Mouse (Mus musculus) forebrain, embryonic 11.5 days (tissue): ENCODE results near the gene Kcnab1. TPM values are rescaled to one million over a fixed set of nuclear protein-coding genes. Genes with fewer than 3 reads are reported as not detected.

Source experiments
- ATAC-seq: fragments of 200-750 bp; cut with Nextera tagmentation; replicated peaks from 2 replicates; pipeline ENCODE4 v1.8.0; 2017; ENCODE audit warnings: moderate TSS enrichment; ENCODE audit not compliant: low FRiP score
- DNase-seq: peaks from one replicate; pipeline ENCODE4 v3.0.0-alpha.2; 2017; ENCODE audit warnings: low spot score
- H3K27ac ChIP-seq: fragments of 300-500 bp; sonication (generic); 2 replicates; pipeline ENCODE4 v1.5.1; 2014; ENCODE audit warnings: low read depth, low read length
- H3K27me3 ChIP-seq: fragments of 300-500 bp; sonication (generic); 2 replicates; pipeline ENCODE4 v1.6.1; 2014; ENCODE audit warnings: mild to moderate bottlenecking, low read length, mixed read lengths; ENCODE audit not compliant: control insufficient read depth, insufficient read depth
- H3K36me3 ChIP-seq: fragments of 300-500 bp; sonication (generic); 2 replicates; pipeline ENCODE4 v1.6.1; 2014; ENCODE audit warnings: mild to moderate bottlenecking, low read length, moderate library complexity, mixed read lengths; ENCODE audit not compliant: control insufficient read depth, insufficient read depth
- H3K4me1 ChIP-seq: fragments of 300-500 bp; sonication (generic); replicated peaks from 2 replicates; pipeline ENCODE4 v1.6.1; 2014; ENCODE audit warnings: low read length, mixed read lengths; ENCODE audit not compliant: control insufficient read depth, insufficient read depth
- H3K4me2 ChIP-seq: fragments of 300-500 bp; sonication (generic); 2 replicates; pipeline ENCODE4 v1.6.1; 2014; ENCODE audit warnings: low read depth, mild to moderate bottlenecking, low read length, moderate library complexity, mixed read lengths; ENCODE audit not compliant: severe bottlenecking
- H3K4me3 ChIP-seq: fragments of 300-500 bp; sonication (generic); 2 replicates; pipeline ENCODE4 v1.5.1; 2014; ENCODE audit warnings: low read depth, low read length
- H3K9ac ChIP-seq: fragments of 300-500 bp; sonication (generic); 2 replicates; pipeline ENCODE4 v1.6.1; 2014; ENCODE audit warnings: low read length
- H3K9me3 ChIP-seq: fragments of 300-500 bp; sonication (generic); 2 replicates; pipeline ENCODE4 v1.6.1; 2016; ENCODE audit warnings: low read length, mixed read lengths; ENCODE audit not compliant: control insufficient read depth
- WGBS: fragments of 180-500 bp; shearing (Covaris S2); extraction: QIAGEN DNeasy Blood & Tissue Kit; methylation state at CpG from one replicate; pipeline ENCODE4 v1.1.7; 2014; 5-methylcytosine and 5-hydroxymethylcytosine counted together
- polyA plus RNA-seq: library from polyadenylated mRNA; unstranded; fragments of >200 nt; fragmentation: Nextera tagmentation; extraction: Ambion mirVana; gene quantifications from 2 replicates; pipeline ENCODE4 v1.2.1, GENCODE M21; 2014

Kcnab1 gene
- polyA plus RNA-seq, 1 experiment from 2014 or later: 2.3 TPM

DNA sequence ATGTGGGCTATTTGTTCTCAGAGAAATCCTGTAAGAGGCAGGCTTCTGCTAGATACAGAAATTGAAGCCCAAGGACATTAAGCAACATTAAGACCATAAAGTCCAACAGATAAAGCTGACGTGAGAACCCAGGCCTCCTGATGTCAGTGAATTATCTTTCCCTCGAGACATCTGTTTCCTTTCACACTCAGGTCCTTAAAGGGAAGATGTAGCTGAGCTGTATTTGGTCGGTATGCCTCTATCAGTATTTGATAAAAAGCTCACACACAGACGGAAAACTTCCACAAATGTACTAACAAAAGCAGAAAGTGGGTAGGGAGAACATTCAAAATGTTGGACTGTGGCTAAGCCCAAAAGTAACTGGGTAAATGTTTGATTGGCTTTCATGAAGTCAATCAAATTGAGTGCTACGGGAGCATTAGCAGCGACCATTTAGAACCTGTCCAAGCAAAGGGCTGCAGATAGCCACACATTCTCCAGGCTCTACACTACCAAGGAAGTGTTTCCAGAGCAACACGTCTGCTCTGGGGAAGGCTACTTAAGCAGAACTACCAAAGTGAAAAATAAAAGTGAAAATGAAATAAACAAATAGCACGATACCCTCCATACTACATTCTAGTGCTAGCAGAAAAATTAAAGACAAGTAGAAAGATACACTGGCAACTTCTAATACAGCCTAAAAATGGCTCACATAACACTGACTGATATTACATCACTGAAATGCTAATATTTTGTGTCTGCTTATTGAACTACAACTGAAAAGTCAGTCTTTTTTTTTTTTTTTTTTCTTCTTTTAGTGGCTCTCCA lies 251.2 kb downstream of the Kcnab1 start:
- Histone ChIP-seq H3K9me3 (no peaks in the 10 kb centered on the region), H3K4me1 (no peaks in the 10 kb centered on the region), H3K4me3 (no peak overlapping the region), H3K36me3 (no peaks in the 10 kb centered on the region; the same call in 1 of the 2 replicates), H3K4me2 (no peak overlapping the region), H3K27me3 (no peaks in the 10 kb centered on the region), H3K9ac (no peak overlapping the region), H3K27ac (no peak overlapping the region)
- WGBS: 86% methylated on average over 8 of the region's 8 CpGs
- ATAC-seq: no peak
- no peak for DNase-seq

DNA sequence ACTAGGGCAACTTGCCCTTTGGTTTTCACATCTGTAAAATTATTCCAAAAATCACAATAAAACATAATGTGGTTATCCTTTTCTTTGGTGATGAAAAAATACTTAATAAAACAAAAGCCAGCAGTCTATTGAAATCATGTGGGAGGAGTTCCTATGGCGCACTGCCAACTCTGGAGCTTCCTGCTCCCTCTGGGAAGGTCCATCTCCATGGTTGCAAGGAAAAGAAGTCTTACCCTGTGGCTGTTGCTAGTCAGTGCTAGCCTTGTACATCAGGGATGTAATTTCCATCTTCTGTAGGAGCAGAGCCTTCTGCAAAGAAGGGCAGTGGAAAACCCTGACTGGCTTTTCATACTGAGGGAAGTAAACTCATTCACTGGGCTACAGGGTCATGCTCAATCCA lies 254.3 kb downstream of the Kcnab1 start:
- H3K4me2 ChIP-seq: no peak overlapping the region
- no peaks in the 10 kb centered on the region; the same call in 1 of the 2 replicates for H3K36me3 ChIP-seq
- DNase-seq: no peak
- H3K9me3 ChIP-seq: no peaks in the 10 kb centered on the region
- 93% methylated on average over 1 of the region's 1 CpGs for WGBS
- H3K9ac ChIP-seq: no peak overlapping the region
- ATAC-seq: no peak
- H3K4me1 ChIP-seq: no peaks in the 10 kb centered on the region
- H3K4me3 ChIP-seq: no peak overlapping the region
- no peak overlapping the region for H3K27ac ChIP-seq
- no peaks in the 10 kb centered on the region for H3K27me3 ChIP-seq

DNA sequence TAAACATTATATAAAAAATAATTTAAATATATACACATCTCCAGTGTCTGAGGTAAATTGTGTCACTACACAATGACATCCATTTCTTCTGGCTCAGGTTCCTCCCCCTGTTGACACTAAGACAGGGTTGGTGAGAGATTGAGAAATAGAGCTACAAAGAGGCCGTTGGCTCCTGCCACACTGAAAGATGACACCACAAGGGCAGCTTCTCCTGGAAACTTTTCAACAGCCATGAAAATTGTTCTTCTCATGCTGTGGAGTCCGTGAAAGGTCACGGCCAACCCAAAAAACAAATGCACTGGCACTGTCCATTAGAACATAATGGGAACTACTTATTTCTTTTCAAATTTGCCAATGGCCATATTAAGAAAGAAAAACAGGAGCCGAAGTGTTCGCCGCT lies 256.0 kb downstream of the Kcnab1 start:
- Histone ChIP-seq H3K4me2 (no peak overlapping the region), H3K27ac (no peak overlapping the region), H3K4me1 (no peaks in the 10 kb centered on the region), H3K9me3 (no peaks in the 10 kb centered on the region), H3K9ac (no peak overlapping the region), H3K36me3 (no peaks in the 10 kb centered on the region; the same call in 1 of the 2 replicates), H3K27me3 (no peaks in the 10 kb centered on the region), H3K4me3 (no peak overlapping the region)
- WGBS: 74% methylated on average over 6 of the region's 6 CpGs
- DNase-seq (no peak), ATAC-seq (no peak)

DNA sequence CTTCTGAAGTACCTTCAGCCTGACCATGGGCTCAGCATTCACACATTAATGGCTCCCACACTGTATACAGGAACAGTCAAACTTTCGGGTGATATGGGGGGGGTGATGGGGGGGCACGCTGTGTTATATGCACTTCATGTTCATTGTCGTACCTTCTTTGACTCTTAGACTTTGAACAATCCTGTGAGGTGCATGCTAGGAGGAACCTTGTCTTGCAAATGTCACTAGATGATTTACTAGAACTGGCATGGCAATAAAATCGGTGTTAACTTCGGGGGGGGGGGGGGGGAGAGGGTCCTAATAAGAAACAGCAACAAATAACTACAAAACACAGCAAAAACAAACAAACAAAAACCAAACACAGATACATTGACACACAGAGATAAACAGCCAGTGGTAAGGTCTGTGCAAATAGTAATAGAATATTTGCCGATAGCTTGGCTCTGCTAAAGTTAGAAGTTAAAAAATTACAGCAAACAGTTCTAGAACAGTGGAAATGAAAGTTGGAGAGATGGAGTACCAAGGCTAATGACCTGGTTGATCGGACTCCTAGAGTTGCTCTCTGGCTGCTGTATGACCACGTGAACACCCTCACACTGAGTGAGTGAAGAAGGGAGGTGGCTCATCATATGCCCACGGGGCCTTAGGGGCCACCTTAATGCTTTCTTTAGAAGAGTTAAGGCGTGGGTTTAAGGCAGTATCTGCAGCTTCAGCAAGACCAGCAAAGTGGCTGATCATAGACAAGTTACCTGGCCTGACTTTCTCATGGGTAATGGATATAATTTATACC lies 256.9 kb downstream of the Kcnab1 start:
- Histone ChIP-seq H3K4me3 (no peak overlapping the region), H3K27ac (no peak overlapping the region), H3K36me3 (no peaks in the 10 kb centered on the region; the same call in 1 of the 2 replicates), H3K27me3 (no peaks in the 10 kb centered on the region), H3K4me1 (no peaks in the 10 kb centered on the region), H3K9ac (no peak overlapping the region), H3K4me2 (no peak overlapping the region), H3K9me3 (no peaks in the 10 kb centered on the region)
- 92% methylated on average over 10 of the region's 10 CpGs for WGBS
- no peak for DNase-seq
- no peak for ATAC-seq

DNA sequence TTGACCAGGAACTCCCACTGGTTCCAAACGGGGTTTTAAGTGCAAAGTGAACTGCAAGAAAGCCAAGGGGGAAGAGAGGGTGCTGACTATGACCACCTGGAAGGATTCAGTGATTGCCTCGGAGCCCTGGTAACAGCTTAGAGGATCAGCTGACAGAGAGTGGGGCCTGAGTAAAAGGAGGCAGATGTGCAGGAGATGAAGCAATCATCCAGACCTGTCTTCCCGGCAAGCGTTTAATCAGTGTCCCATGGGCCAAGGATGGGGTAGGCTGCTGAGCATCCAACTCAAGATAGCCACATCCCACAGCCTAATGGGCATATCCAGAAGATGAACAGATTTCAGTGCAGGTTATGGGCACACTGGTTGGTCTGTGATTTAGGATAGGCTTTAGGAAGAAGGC lies 258.8 kb downstream of the Kcnab1 start:
- H3K4me2 ChIP-seq: no peak overlapping the region
- no peak overlapping the region for H3K9ac ChIP-seq
- ATAC-seq: no peak
- no peak overlapping the region for H3K27ac ChIP-seq
- H3K36me3 ChIP-seq: no peaks in the 10 kb centered on the region; the same call in 1 of the 2 replicates
- 69% methylated on average over 4 of the region's 4 CpGs for WGBS
- no peaks in the 10 kb centered on the region for H3K9me3 ChIP-seq
- DNase-seq: no peak
- no peaks in the 10 kb centered on the region for H3K4me1 ChIP-seq
- no peaks in the 10 kb centered on the region for H3K27me3 ChIP-seq
- H3K4me3 ChIP-seq: no peak overlapping the region

DNA sequence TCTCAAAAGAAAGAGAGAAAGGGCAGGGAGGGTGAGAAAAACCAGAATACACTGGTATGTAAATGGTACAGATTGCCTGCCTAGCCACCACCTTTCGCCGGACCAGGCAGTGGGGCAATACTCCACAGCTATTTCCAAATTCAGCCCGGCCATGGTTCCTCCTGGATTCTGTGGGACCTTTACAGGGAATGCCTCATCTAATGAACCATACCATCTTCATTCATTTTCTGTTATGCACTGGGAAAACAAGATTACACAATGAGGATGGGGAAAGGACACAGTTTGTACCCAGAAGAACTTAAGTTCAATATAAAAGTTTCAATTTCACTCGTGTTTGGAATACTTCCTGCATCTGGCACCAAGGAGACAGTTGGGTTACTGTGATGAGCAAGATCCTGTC lies 263.4 kb downstream of the Kcnab1 start:
- Histone ChIP-seq H3K27me3 (no peaks in the 10 kb centered on the region), H3K4me3 (no peak overlapping the region), H3K36me3 (no peaks in the 10 kb centered on the region; the same call in 1 of the 2 replicates), H3K27ac (no peak overlapping the region), H3K9me3 (no peaks in the 10 kb centered on the region), H3K4me1 (0 out of 2 replicates have a peak, but pooled peaks cover 3% of the 10 kb centered on the region), H3K9ac (no peak overlapping the region), H3K4me2 (no peak overlapping the region)
- 93% methylated on average over 4 of the region's 4 CpGs for WGBS
- ATAC-seq (no peak), DNase-seq (no peak)

DNA sequence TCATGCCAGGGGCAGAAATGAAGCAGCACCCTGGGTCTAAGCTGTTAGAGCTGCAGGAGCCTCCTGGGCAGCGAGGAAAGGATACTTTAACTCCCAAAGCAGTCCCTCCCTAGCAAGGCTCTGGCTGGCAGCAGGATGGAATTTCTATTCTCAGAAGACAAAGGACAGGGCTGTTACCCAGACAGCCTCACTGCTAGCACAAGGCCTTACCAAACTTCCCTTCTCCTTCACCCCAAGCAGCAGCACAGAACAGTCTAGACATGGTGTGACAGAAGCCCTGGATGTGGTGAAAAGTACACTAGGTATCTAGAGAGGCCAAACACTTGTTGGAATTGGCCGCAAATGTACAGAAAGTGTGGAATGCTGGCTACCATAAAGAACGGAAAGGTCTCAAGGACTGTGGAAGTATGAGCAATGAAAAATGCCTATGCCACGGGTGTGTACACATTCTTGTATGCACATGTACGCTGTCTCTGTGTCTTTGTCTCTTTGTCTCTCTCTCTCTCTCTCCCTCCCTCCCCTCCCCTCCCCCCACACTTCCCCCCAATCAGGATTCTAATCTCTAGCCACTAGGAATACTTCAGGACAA lies 264.5 kb downstream of the Kcnab1 start:
- no peak overlapping the region for H3K4me3 ChIP-seq
- WGBS: 68% methylated on average over 5 of the region's 5 CpGs
- no peaks in the 10 kb centered on the region for H3K27me3 ChIP-seq
- H3K9me3 ChIP-seq: no peaks in the 10 kb centered on the region
- H3K27ac ChIP-seq: no peak overlapping the region
- no peak overlapping the region for H3K4me2 ChIP-seq
- no peaks in the 10 kb centered on the region; the same call in 1 of the 2 replicates for H3K36me3 ChIP-seq
- no peak for DNase-seq
- H3K9ac ChIP-seq: no peak overlapping the region
- 0 out of 2 replicates have a peak, but pooled peaks cover 3% of the 10 kb centered on the region for H3K4me1 ChIP-seq
- ATAC-seq: no peak

DNA sequence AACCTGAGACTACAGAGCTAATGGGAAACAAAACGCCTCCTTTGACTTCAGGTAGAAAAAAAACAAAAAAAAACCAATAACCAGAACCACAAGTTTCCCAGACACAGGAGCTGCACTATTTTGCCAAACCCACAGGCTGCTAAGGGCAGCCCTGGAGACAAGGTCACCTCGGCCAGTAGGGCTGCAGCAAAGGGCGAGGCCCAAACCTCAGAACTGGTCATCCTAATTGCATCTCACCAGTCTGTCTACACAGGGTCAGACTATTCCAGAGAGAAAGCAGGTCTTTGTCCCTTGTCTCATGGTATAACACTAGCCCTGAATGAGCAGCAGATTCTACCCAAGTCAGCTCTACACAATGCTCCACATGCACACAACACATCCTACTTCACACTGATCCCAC lies 265.5 kb downstream of the Kcnab1 start:
- no peak overlapping the region for H3K4me2 ChIP-seq
- no peak overlapping the region for H3K4me3 ChIP-seq
- H3K9me3 ChIP-seq: no peaks in the 10 kb centered on the region
- 0 out of 2 replicates have a peak, but pooled peaks cover 3% of the 10 kb centered on the region for H3K4me1 ChIP-seq
- no peak for ATAC-seq
- no peaks in the 10 kb centered on the region; the same call in 1 of the 2 replicates for H3K36me3 ChIP-seq
- no peaks in the 10 kb centered on the region for H3K27me3 ChIP-seq
- WGBS: 73% methylated on average over 3 of the region's 3 CpGs
- no peak overlapping the region for H3K27ac ChIP-seq
- H3K9ac ChIP-seq: no peak overlapping the region
- DNase-seq: no peak
